Mouse (Mus musculus) liver, embryonic 14.5 days (tissue): Measurements from ENCODE around the gene Sorcs1.

ENCODE experiments used
- CTCF ChIP-seq: IDR thresholded peaks from 2 replicates; pipeline ENCODE4 v1.5.1; 2016; ENCODE audit warnings: antibody characterized with exemption, low read depth, control low read depth
- EP300 ChIP-seq: IDR thresholded peaks from 2 replicates; pipeline ENCODE4 v1.6.1; 2016; ENCODE audit warnings: antibody characterized with exemption, low read depth

GRCm38 (mm10) chr19:50331136-50331535 is 347.3 kb downstream of the Sorcs1 start:
- TF ChIP-seq CTCF (no peak), EP300 (no peak)
